Mouse (Mus musculus): ENCODE results near the gene Aspscr1. TPM values are rescaled to one million over a fixed set of nuclear protein-coding genes. Genes with fewer than 3 reads are reported as not detected.

Aspscr1 gene
- total RNA-seq, 2 experiments from 2014 or later = 45.6 to 47.6 TPM

- DNase-seq = no peak
Observed at GRCm38 (mm10) chr11:120683536-120683935, 10.8 kb downstream of the Aspscr1 start.

- no peak for DNase-seq
Observed at GRCm38 (mm10) chr11:120684086-120684485, 11.3 kb downstream of the Aspscr1 start.

DNA sequence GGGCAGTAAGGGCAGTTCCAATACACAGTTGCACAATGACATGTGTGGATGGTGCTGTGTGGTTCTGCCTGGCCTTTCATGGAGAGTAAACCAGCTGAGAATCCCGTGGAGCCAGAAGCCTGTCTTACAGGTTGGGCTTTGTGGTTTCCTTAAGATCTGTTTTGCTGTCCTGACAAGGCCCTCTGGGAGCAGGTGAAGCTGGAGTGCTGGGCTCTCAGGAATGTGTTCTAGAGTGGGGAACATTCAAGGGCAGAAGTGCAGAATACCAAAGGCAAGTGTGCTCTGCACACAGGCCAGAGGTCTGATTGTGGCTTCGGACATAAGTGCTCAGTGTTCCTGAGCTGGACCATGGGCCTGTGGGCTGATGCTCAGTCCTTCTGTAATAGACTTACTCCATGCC is 11.9 kb downstream of the Aspscr1 start:
- no peak for DNase-seq

DNA sequence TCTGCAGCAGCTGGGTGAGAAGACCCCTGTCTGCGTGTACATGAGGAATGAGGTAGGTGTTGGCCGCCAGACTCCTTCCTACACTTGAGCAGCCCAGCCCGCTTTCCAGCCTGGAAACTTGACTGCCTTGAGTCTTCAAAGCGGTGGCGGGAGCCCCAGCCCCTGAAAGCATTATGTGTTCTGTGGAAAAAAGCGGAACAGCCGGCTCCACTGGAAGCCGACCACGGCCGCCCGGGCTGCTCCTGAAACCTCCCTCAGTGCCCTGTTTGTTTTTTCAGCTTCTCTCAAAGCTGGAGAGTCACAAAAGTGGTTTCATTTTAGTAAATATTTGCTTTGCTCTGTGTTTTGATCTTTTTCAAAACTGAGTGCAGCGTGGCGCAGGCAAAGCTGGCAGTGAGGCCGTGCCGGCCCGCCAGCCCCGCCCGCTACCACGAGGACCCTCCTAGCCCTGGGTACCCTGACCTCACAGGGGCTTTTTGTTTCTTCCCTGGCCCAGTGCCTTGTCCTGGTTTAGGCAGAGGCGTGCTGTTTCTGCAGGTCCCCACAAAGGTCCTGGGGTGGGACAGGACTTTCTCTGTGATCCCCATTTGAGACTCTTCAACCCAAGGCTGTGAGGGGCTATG is 14.0 kb downstream of the Aspscr1 start:
- no peak for DNase-seq

GRCm38 (mm10) chr11:120689365-120689764 is 16.6 kb downstream of the Aspscr1 start:
- DNase-seq = no peak

DNA sequence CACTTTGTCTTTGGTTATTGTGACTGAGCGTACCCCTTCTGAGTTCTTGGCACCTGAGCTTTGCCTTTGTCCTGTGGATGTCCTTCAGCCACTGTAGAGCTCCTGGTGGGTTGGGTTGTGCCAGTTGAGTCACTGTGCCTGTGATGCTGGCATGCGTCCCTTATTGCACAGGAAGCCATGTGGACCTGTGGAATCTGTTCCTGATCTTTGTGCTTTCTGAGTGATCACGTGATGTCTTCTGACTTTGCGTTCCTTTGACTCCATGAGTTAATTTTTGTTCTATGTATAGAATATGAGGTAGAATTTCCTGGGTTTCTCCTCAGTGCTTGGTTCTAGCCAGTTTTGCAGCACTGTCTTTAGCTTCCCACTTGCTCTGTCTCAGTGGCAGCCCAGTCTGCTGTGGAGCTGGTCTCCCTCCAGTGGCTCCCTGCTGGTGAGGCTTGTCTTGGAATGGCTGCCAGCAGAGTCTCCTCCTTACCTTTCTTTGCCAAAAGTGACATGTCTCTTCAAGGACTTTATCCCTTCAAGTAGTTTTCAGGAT is 19.8 kb downstream of the Aspscr1 start:
- DNase-seq = no peak

GRCm38 (mm10) chr11:120693461-120693860 is 20.7 kb downstream of the Aspscr1 start:
- no peak for DNase-seq

DNA sequence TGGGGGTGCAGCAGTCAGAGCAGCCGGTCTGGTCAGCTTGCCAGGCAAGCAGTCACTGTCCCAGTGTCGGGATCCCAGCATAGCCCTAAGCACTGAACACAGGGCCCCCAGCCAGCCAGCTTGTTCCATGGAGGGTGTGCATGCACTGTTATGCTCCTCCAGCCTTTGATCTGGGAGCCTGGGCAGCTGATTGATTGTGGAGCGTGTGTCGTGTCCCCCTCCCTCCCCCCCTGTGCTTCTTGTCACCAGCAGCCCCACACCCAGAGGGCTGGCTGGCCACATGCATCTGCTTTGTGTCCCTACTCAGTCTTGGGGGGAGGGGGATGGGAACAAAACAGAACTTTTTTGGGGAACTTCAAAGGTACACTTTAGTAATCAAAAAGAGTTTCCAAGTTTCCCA is 22.4 kb downstream of the Aspscr1 start:
- DNase-seq = no peak

- no peak for DNase-seq
Observed at GRCm38 (mm10) chr11:120695641-120696040, 22.9 kb downstream of the Aspscr1 start.

- no peak for DNase-seq
Observed at GRCm38 (mm10) chr11:120696568-120696967, 23.8 kb downstream of the Aspscr1 start.

- no peak for DNase-seq
Observed at GRCm38 (mm10) chr11:120697741-120698140, 25.0 kb downstream of the Aspscr1 start.

GRCm38 (mm10) chr11:120703696-120704454 is 31.1 kb downstream of the Aspscr1 start:
- no peak for DNase-seq

DNA sequence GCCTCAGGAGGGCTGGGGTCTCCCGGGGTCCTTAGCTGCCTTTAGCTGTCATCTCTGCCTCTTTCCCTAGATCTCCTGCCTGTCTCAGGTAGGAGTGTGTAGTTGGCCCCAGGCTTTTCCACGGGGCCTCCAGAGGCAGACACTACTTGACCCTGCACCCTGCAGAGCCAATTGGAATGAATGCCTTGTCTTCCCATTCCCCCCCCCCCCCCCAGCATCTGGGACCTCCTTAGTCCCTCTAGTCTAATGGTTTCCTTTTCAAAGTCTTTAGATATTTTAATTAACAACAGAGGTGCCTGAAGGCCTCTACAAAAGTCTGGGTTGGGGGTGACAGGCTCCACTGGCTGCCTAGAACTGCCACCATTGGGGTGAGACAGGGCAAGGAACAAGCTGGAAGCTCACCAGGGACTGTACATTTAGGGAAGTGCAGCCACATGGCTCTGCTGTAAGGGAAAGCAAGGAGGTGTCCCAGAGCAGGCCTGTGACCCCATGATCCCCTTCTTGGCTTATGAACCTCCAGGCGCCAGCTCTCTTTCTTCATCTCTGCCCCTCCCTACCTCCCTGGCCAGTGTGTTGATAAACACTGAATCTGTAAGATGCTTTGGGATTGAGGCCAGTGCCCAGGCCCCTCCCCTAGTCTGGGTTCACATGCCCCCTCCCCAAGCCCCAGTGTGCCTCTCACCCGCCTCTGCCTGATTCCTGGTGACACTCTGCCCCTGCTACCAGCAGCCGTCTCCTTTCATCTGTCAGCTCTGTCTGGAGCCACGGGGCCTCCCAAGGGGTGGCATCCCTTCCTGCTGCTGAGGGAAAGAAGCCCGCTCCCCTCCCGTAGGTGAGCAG is 31.9 kb downstream of the Aspscr1 start:
- no peak for DNase-seq

DNA sequence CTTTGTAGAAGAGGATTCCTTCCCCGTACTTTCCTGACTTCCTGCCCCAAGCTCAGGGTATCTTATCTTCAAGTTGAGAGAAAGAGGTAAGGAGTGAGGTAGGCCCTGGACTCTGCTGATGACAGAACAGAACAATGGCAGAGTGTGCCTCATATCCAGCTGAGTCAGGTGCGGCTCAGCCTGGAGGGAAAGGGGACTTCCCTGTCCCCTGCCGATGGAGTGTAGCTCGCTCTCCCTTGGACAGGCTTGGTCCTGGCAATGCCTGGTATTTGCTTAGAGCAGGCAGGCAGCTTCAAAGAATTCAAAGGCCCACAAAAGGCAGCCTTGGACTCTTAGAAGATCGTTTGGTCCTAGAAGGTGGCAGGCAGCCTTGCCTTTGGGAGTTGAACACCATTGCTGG is 33.3 kb downstream of the Aspscr1 start:
- DNase-seq = no peak

GRCm38 (mm10) chr11:120707225-120707624 is 34.5 kb downstream of the Aspscr1 start:
- DNase-seq = no peak

- no peak for DNase-seq
Observed at GRCm38 (mm10) chr11:120707969-120708368, 35.2 kb downstream of the Aspscr1 start.

DNA sequence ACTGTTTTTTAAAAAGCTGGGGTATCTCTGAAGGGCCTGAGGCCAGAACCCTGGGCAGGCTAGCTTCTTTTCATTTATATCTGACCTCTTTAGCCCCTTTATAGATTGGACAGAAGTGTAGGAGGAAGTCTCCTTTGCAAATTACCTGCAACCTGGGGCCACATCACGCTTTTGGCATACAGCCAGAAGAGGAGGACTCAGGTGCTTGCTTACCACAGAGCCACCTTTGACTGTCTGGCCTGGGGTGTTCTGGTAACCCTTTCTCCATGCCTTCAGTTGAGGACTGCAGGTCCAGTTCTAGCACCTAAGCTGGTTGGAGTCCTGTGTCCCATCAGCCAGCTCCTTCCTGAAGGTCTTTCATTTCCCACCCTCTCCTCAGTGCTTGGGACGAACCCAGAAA is 36.8 kb downstream of the Aspscr1 start:
- DNase-seq = no peak

- no peak for DNase-seq
Observed at GRCm38 (mm10) chr11:120710672-120711071, 37.9 kb downstream of the Aspscr1 start.

- DNase-seq = no peak
Observed at GRCm38 (mm10) chr11:120711980-120712604, 39.3 kb downstream of the Aspscr1 start.

GRCm38 (mm10) chr11:120712771-120713568 is 40.2 kb downstream of the Aspscr1 start:
- DNase-seq = peak in 1 of 2 experiments; percentile 34
